Mouse (Mus musculus): Measurements from ENCODE around the gene Ubp1.

Ubp1 gene

GRCm38 (mm10) chr9:114016402-114016801 is 85.7 kb downstream of the Ubp1 start:
- DNase-seq: no peak

- DNase-seq: no peak
Measured at GRCm38 (mm10) chr9:114019012-114019762, 88.5 kb downstream of the Ubp1 start.

GRCm38 (mm10) chr9:114022141-114022540 is 91.4 kb downstream of the Ubp1 start:
- DNase-seq: no peak

GRCm38 (mm10) chr9:114025182-114025581 is 94.4 kb downstream of the Ubp1 start:
- no peak for DNase-seq

- no peak for DNase-seq
Measured at GRCm38 (mm10) chr9:114025846-114026245, 95.1 kb downstream of the Ubp1 start.

DNA sequence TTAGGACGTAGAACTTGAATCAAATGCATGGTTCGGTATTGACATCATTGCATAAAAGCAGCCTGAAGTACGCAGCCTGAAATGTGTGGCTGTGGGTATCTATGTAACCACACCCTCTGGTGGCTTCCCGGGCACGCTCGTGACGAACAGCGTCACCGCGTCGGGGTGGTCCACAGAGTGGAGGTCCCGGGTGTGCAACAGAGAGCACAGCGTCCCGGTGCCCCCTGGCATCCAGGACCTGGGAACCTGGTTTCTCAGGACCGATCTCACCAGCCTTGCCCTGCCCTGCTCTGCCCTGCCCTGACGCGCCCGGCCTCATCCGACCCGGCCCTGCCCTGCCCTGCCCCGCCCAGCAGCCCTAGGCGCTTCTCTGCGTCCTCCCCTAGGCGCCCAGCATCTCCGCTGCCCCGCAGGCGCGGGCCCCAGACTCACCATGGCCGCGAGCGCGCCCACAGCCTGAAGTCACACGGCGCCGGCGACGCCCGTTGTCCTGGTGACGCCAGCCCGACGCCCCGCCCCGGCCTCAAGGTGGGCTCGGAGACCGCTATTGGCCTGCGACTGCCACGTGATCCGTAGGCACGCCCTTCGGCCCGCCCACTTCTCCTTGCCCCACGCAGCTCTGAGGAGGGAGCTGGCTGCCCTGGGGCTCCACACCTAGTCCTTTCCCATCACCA is 95.7 kb downstream of the Ubp1 start:
- peak; percentile 76 to 85 for DNase-seq

All from thymus, postnatal 36 days (tissue).